Mouse (Mus musculus): ENCODE measurements around the gene Ccdc181. TPM values are rescaled to one million over a fixed set of nuclear protein-coding genes. Genes with fewer than 3 reads are reported as not detected.

The Ccdc181 gene
- polyA plus RNA-seq, 1 experiment = 112 TPM

DNA sequence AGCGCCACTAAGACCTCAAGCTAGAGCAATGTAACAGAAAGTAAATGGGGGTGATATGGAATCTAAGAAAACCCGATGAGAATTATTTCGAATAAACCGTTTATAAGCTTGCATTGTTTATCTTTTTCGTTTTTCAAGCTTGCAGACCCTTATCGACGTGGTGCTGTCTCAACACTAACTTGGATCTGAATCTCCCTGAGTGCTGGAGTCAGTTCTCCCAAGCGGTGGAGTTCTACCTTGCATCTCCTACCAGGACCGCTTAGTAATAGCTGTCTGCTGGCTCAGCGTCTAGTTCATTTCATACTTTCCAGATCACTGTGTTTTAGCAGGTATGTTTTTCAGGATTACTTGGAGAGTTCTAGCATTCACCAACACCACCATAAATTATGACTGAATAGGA, 32.5 kb downstream of the Ccdc181 start:
- Histone ChIP-seq H3K27ac (ENCODE audit: control insufficient read depth, insufficient read depth, low read depth, low read length) (peak overlapping the region; percentile 63; the same call in 1 of the 2 replicates), H3K4me3 (ENCODE audit: control insufficient read depth, low read depth, low read length) (peak overlapping the region; percentile 96), H3K4me1 (ENCODE audit: control insufficient read depth, insufficient read depth, low read length) (no peaks in the 10 kb centered on the region), H3K36me3 (ENCODE audit: control insufficient read depth, insufficient read depth, low read length) (peaks cover 4% of the 10 kb centered on the region), H3K27me3 (ENCODE audit: control insufficient read depth, insufficient read depth, low read length) (no peaks in the 10 kb centered on the region)
- TF ChIP-seq POLR2A (IDR thresholded peaks at IDR 0.05; ENCODE audit: control insufficient read depth, low read depth, low read length) = no peak
- TF ChIP-seq CTCF (IDR thresholded peaks at IDR 0.05; ENCODE audit: control insufficient read depth, insufficient read depth, insufficient replicate concordance, low read depth, low read length) = no peak

GRCm38 (mm10) chr1:164314085-164314484, 38.7 kb downstream of the Ccdc181 start:
- no peak overlapping the region for H3K27ac ChIP-seq (ENCODE audit: control insufficient read depth, insufficient read depth, low read depth, low read length)

GRCm38 (mm10) chr1:164315266-164315665, 39.9 kb downstream of the Ccdc181 start:
- H3K4me3 ChIP-seq (ENCODE audit: control insufficient read depth, low read depth, low read length) = peak overlapping the region; percentile 64
- TF ChIP-seq CTCF (IDR thresholded peaks at IDR 0.05; ENCODE audit: control insufficient read depth, insufficient read depth, insufficient replicate concordance, low read depth, low read length) (peak; percentile 79; the same call in 1 of the 2 replicates), POLR2A (IDR thresholded peaks at IDR 0.05; ENCODE audit: control insufficient read depth, low read depth, low read length) (no peak)

More at GRCm38 (mm10) chr1:164314085-164314484, 38.7 kb downstream of the Ccdc181 start:
- Histone ChIP-seq H3K27me3 (ENCODE audit: control insufficient read depth, insufficient read depth, low read length) (no peaks in the 10 kb centered on the region), H3K4me3 (ENCODE audit: control insufficient read depth, low read depth, low read length) (no peak overlapping the region), H3K4me1 (ENCODE audit: control insufficient read depth, insufficient read depth, low read length) (no peaks in the 10 kb centered on the region; the same call in 1 of the 2 replicates), H3K36me3 (ENCODE audit: control insufficient read depth, insufficient read depth, low read length) (peaks cover 2% of the 10 kb centered on the region)
- no peak for TF ChIP-seq CTCF (IDR thresholded peaks at IDR 0.05; ENCODE audit: control insufficient read depth, insufficient read depth, insufficient replicate concordance, low read depth, low read length)
- TF ChIP-seq POLR2A (IDR thresholded peaks at IDR 0.05; ENCODE audit: control insufficient read depth, low read depth, low read length) = no peak

DNA sequence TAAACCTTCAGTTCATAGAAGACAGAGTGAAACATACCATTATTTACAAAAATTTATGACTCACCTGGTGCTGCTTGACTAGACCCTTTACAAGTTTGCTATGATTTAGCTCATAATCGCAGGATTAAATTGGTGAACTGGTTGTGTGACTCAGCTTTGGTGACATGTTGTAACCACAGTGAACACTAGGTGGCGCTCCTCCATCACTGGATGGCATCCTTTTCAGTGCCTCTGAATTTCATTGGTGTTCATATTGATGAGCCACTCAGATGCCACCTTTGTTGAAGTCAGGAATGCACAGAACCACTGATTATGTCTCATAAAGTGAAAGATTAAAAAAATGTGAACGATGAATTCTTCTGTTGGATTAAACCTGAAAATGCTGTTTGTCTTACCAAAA, 41.3 kb downstream of the Ccdc181 start:
- H3K4me3 ChIP-seq (ENCODE audit: control insufficient read depth, low read depth, low read length) = no peak overlapping the region
- no peaks in the 10 kb centered on the region for H3K27me3 ChIP-seq (ENCODE audit: control insufficient read depth, insufficient read depth, low read length)
- peaks cover 2% of the 10 kb centered on the region for H3K4me1 ChIP-seq (ENCODE audit: control insufficient read depth, insufficient read depth, low read length)
- H3K36me3 ChIP-seq (ENCODE audit: control insufficient read depth, insufficient read depth, low read length) = peaks cover 2% of the 10 kb centered on the region; the same call in 1 of the 2 replicates
- TF ChIP-seq CTCF (IDR thresholded peaks at IDR 0.05; ENCODE audit: control insufficient read depth, insufficient read depth, insufficient replicate concordance, low read depth, low read length) (peak; percentile 26; the same call in 1 of the 2 replicates), POLR2A (IDR thresholded peaks at IDR 0.05; ENCODE audit: control insufficient read depth, low read depth, low read length) (no peak)
- H3K27ac ChIP-seq (ENCODE audit: control insufficient read depth, insufficient read depth, low read depth, low read length) = no peak overlapping the region

More at GRCm38 (mm10) chr1:164315266-164315665, 39.9 kb downstream of the Ccdc181 start:
- Histone ChIP-seq H3K27ac (ENCODE audit: control insufficient read depth, insufficient read depth, low read depth, low read length) (no peak overlapping the region), H3K4me1 (ENCODE audit: control insufficient read depth, insufficient read depth, low read length) (peaks cover 2% of the 10 kb centered on the region), H3K36me3 (ENCODE audit: control insufficient read depth, insufficient read depth, low read length) (peaks cover 2% of the 10 kb centered on the region), H3K27me3 (ENCODE audit: control insufficient read depth, insufficient read depth, low read length) (no peaks in the 10 kb centered on the region)

DNA sequence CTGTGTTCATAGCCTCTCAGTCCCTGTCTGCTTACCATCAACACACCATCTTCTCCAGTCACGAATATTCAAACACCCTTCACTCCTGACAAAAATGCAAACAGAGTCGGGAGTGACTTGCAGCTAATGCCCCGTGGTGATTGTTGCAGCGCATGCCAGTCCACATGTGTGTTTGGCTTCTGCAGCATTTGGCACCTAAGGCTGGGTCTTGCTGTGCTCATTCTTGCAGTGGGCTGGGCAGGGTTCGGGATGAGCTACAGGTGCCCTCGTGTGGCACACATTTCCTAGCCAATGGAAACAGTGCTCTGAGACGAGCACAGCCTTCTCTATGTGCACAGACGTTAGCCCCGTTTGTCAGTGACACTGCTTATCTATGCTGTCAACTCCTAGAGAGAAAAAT, 41.9 kb downstream of the Ccdc181 start:
- H3K27me3 ChIP-seq (ENCODE audit: control insufficient read depth, insufficient read depth, low read length) = no peaks in the 10 kb centered on the region
- no peak overlapping the region for H3K4me3 ChIP-seq (ENCODE audit: control insufficient read depth, low read depth, low read length)
- TF ChIP-seq CTCF (IDR thresholded peaks at IDR 0.05; ENCODE audit: control insufficient read depth, insufficient read depth, insufficient replicate concordance, low read depth, low read length) = no peak
- TF ChIP-seq POLR2A (IDR thresholded peaks at IDR 0.05; ENCODE audit: control insufficient read depth, low read depth, low read length) = no peak
- H3K4me1 ChIP-seq (ENCODE audit: control insufficient read depth, insufficient read depth, low read length) = peaks cover 2% of the 10 kb centered on the region
- no peak overlapping the region for H3K27ac ChIP-seq (ENCODE audit: control insufficient read depth, insufficient read depth, low read depth, low read length)
- peaks cover 2% of the 10 kb centered on the region; the same call in 1 of the 2 replicates for H3K36me3 ChIP-seq (ENCODE audit: control insufficient read depth, insufficient read depth, low read length)

DNA sequence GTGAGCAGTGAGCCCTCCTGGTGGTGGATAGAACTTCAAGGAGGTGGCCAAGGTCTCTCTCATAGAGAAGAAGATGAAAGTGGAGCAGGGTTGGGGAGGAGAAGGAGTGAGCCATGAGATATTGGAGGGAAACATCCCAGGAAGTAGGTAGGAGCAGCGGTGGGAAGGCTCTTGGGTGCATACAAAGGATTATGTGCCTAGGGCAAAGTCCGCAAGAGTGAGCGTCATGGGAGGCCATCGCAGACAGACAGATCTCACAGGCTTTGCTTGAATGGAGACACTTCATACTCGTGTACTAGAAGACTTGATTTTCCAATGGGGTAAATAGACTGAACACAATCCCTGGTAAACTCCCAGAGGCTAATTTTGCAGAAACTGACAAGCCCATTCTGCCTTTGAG, 43.1 kb downstream of the Ccdc181 start:
- Histone ChIP-seq H3K27me3 (ENCODE audit: control insufficient read depth, insufficient read depth, low read length) (no peaks in the 10 kb centered on the region), H3K4me1 (ENCODE audit: control insufficient read depth, insufficient read depth, low read length) (peaks cover 2% of the 10 kb centered on the region), H3K4me3 (ENCODE audit: control insufficient read depth, low read depth, low read length) (no peak overlapping the region), H3K27ac (ENCODE audit: control insufficient read depth, insufficient read depth, low read depth, low read length) (no peak overlapping the region), H3K36me3 (ENCODE audit: control insufficient read depth, insufficient read depth, low read length) (no peaks in the 10 kb centered on the region; the same call in 1 of the 2 replicates)
- TF ChIP-seq CTCF (IDR thresholded peaks at IDR 0.05; ENCODE audit: control insufficient read depth, insufficient read depth, insufficient replicate concordance, low read depth, low read length) = no peak
- no peak for TF ChIP-seq POLR2A (IDR thresholded peaks at IDR 0.05; ENCODE audit: control insufficient read depth, low read depth, low read length)

GRCm38 (mm10) chr1:164319542-164320140, 44.3 kb downstream of the Ccdc181 start:
- Histone ChIP-seq H3K27ac (ENCODE audit: control insufficient read depth, insufficient read depth, low read depth, low read length) (no peak overlapping the region), H3K4me1 (ENCODE audit: control insufficient read depth, insufficient read depth, low read length) (peaks cover 2% of the 10 kb centered on the region), H3K27me3 (ENCODE audit: control insufficient read depth, insufficient read depth, low read length) (no peaks in the 10 kb centered on the region), H3K4me3 (ENCODE audit: control insufficient read depth, low read depth, low read length) (no peak overlapping the region), H3K36me3 (ENCODE audit: control insufficient read depth, insufficient read depth, low read length) (no peaks in the 10 kb centered on the region)
- TF ChIP-seq CTCF (IDR thresholded peaks at IDR 0.05; ENCODE audit: control insufficient read depth, insufficient read depth, insufficient replicate concordance, low read depth, low read length) = no peak
- TF ChIP-seq POLR2A (IDR thresholded peaks at IDR 0.05; ENCODE audit: control insufficient read depth, low read depth, low read length) = no peak
